29 mouse cellular contexts compared by ENCODE assay signal in genomic region chr6:135932400-135932920, GRCm38 (mm10).
DNase-seq lines count a peak whose midpoint lies in the region; ATAC-seq and TF ChIP-seq lines count a peak whose summit lies in the region.
"Had no signal": no experiment of that assay in that cellular context is flagged by ENCODE, and none has a peak within 500 bp of the region (broad histone marks: within the 10 kb centered on the region; RNA-seq: fewer than 3 reads in every experiment).

No protein-coding gene starts in this region.

- H3K4me3 ChIP-seq in forebrain, embryonic 12.5 days (replicated peaks), result no peak overlapping the region
- H3K4me3 ChIP-seq in forebrain, embryonic 10.5 days, result no peak overlapping the region
- no peak overlapping the region for H3K4me3 ChIP-seq in layer of hippocampus, adult 2 months
- H3K4me3 ChIP-seq in hindbrain, embryonic 10.5 days, result no peak overlapping the region
- H3K4me3 ChIP-seq in liver, postnatal 0 days (ENCODE audit: low read depth, low read length), result no peak overlapping the region
- H3K4me3 ChIP-seq: embryonic facial prominence, embryonic 10.5 days; embryonic facial prominence, embryonic 13.5 days; erythroblast, embryonic 14.5 days had no signal

- TF ChIP-seq CTCF in layer of hippocampus, adult 2 months (conservative IDR thresholded peaks at IDR 0.05), result no peak
- no peak for TF ChIP-seq CTCF in brain, embryonic 14.5 days (IDR thresholded peaks at IDR 0.05; ENCODE audit: borderline replicate concordance, extremely low read depth, insufficient read depth, insufficient read length)
- no peak for TF ChIP-seq CTCF in liver, postnatal 0 days (IDR thresholded peaks at IDR 0.05; ENCODE audit: low read depth)

- no peaks in the 10 kb centered on the region for H3K27me3 ChIP-seq in forebrain, embryonic 12.5 days
- no peaks in the 10 kb centered on the region for H3K27me3 ChIP-seq in forebrain, embryonic 10.5 days (ENCODE audit: poor library complexity, severe bottlenecking)
- no peaks in the 10 kb centered on the region for H3K27me3 ChIP-seq in hindbrain, embryonic 10.5 days (ENCODE audit: insufficient read depth, poor library complexity, severe bottlenecking)
- no peaks in the 10 kb centered on the region for H3K27me3 ChIP-seq in liver, postnatal 0 days (ENCODE audit: insufficient read depth, low read length)
- H3K27me3 ChIP-seq: CH12.LX; embryonic facial prominence, embryonic 13.5 days had no signal

- no peak for DNase-seq in forebrain, embryonic 10.5 days (ENCODE audit: extremely low spot score, low spot score)
- no peak for DNase-seq in layer of hippocampus, adult 2 months (ENCODE audit: low spot score in 2 of 2)
- no peak for DNase-seq in layer of hippocampus, postnatal 14 days (ENCODE audit: low spot score in 2 of 2)
- DNase-seq in brain, embryonic 14.5 days (ENCODE audit: low read depth), result peak; percentile 71
- DNase-seq in retina, embryonic 14.5 days (ENCODE audit: low spot score), result peak; percentile 41
- DNase-seq in hindbrain, embryonic 10.5 days (ENCODE audit: low spot score), result no peak
- no peak for DNase-seq in liver, postnatal 0 days
- DNase-seq: adrenal gland, adult 2 months; adrenal gland, postnatal 14 days; B cell, adult 2 months; cerebellum, adult 11-12 months; cerebellum, adult 8-10 months; cerebellum, postnatal 10 days; cerebellum, postnatal 36 days; embryo, embryonic 11 days; gastrocnemius, postnatal 14 days; heart, postnatal 36 days; kidney, adult 18-20 months had no signal

- H3K36me3 ChIP-seq in forebrain, embryonic 12.5 days (replicated peaks), result no peaks in the 10 kb centered on the region
- no peaks in the 10 kb centered on the region for H3K36me3 ChIP-seq in forebrain, embryonic 10.5 days (replicated peaks)
- no peaks in the 10 kb centered on the region for H3K36me3 ChIP-seq in hindbrain, embryonic 10.5 days
- no peaks in the 10 kb centered on the region for H3K36me3 ChIP-seq in liver, postnatal 0 days (replicated peaks; ENCODE audit: insufficient read depth, low read length)
- H3K36me3 ChIP-seq: embryonic facial prominence, embryonic 10.5 days; embryonic facial prominence, embryonic 13.5 days; G1E had no signal

- no peaks in the 10 kb centered on the region for H3K4me1 ChIP-seq in forebrain, embryonic 12.5 days
- H3K4me1 ChIP-seq in forebrain, embryonic 10.5 days, result no peaks in the 10 kb centered on the region
- H3K4me1 ChIP-seq in hindbrain, embryonic 10.5 days (replicated peaks), result no peaks in the 10 kb centered on the region
- no peaks in the 10 kb centered on the region for H3K4me1 ChIP-seq in liver, postnatal 0 days (ENCODE audit: insufficient read depth)
- H3K4me1 ChIP-seq: embryonic facial prominence, embryonic 10.5 days; embryonic facial prominence, embryonic 13.5 days had no signal

- no peak overlapping the region for H3K9ac ChIP-seq in forebrain, embryonic 12.5 days
- no peak overlapping the region for H3K9ac ChIP-seq in liver, postnatal 0 days (replicated peaks)
- H3K9ac ChIP-seq: embryonic facial prominence, embryonic 13.5 days; hindbrain, embryonic 14.5 days had no signal

- TF ChIP-seq POLR2A in brain, embryonic 14.5 days (IDR thresholded peaks at IDR 0.05; ENCODE audit: borderline replicate concordance, extremely low read depth, insufficient read depth, insufficient read length, poor library complexity, severe bottlenecking), result no peak

- H3K27ac ChIP-seq in forebrain, embryonic 12.5 days, result no peak overlapping the region
- no peak overlapping the region for H3K27ac ChIP-seq in forebrain, embryonic 10.5 days
- H3K27ac ChIP-seq in layer of hippocampus, adult 2 months, result peak overlapping the region; percentile 36; the same call in 1 of the 2 replicates
- no peak overlapping the region for H3K27ac ChIP-seq in hindbrain, embryonic 10.5 days
- H3K27ac ChIP-seq in liver, postnatal 0 days (ENCODE audit: low read depth), result no peak overlapping the region
- H3K27ac ChIP-seq: embryonic facial prominence, embryonic 10.5 days; embryonic facial prominence, embryonic 13.5 days; hindbrain, embryonic 14.5 days; hindbrain, postnatal 0 days had no signal

- 48% methylated on average over 6 of the region's 6 CpGs for WGBS in forebrain, embryonic 12.5 days
- 70% methylated on average over 6 of the region's 6 CpGs for WGBS in forebrain, embryonic 10.5 days
- 87% methylated on average over 6 of the region's 6 CpGs for WGBS in hindbrain, embryonic 10.5 days
- 72% methylated on average over 6 of the region's 6 CpGs for WGBS in liver, postnatal 0 days (ENCODE audit: insufficient replicate concordance)

- no peak overlapping the region for H3K4me2 ChIP-seq in forebrain, embryonic 12.5 days
- H3K4me2 ChIP-seq in liver, postnatal 0 days (ENCODE audit: low read depth, low read length), result no peak overlapping the region
- H3K4me2 ChIP-seq: embryonic facial prominence, embryonic 13.5 days; heart, embryonic 11.5 days; hindbrain, embryonic 14.5 days had no signal

- no peaks in the 10 kb centered on the region for H3K9me3 ChIP-seq in forebrain, embryonic 12.5 days
- no peaks in the 10 kb centered on the region for H3K9me3 ChIP-seq in forebrain, embryonic 10.5 days
- no peaks in the 10 kb centered on the region for H3K9me3 ChIP-seq in hindbrain, embryonic 10.5 days
- H3K9me3 ChIP-seq in liver, postnatal 0 days (ENCODE audit: low read length), result no peaks in the 10 kb centered on the region
- H3K9me3 ChIP-seq: embryonic facial prominence, embryonic 10.5 days; embryonic facial prominence, embryonic 13.5 days had no signal

- peak; percentile 44; the same call in 1 of the 2 replicates for ATAC-seq in forebrain, embryonic 12.5 days (ENCODE audit: low FRiP score)
- no peak for ATAC-seq in liver, postnatal 0 days
- ATAC-seq: hindbrain, postnatal 0 days; inflammation-experienced regulatory T-cells, adult 6 months; intestine, embryonic 16.5 days had no signal

- no peak for TF ChIP-seq EP300 in liver, postnatal 0 days (IDR thresholded peaks at IDR 0.05; ENCODE audit: low read depth)

Comparison
In these comparisons a context has a peak if more than half of its experiments do, and no peak if none do; other contexts are left out.
1. DNase-seq: peak in brain, embryonic 14.5 days (single experiment) and retina, embryonic 14.5 days (single experiment); none in forebrain, embryonic 10.5 days (single experiment), layer of hippocampus, adult 2 months (0 of 2), layer of hippocampus, postnatal 14 days (0 of 2), hindbrain, embryonic 10.5 days (single experiment) and liver, postnatal 0 days (single experiment).